Mouse (Mus musculus): Measurements from ENCODE around the gene Nubpl.
A peak's percentile ranks its signal among the peaks of the same experiment; 100 is the strongest.
"Not testable (repeated sequence)": the region's sequence is repeated elsewhere in the genome, so short reads cannot be mapped to it uniquely, and the experiment has no call there.

Gene Nubpl

DNA sequence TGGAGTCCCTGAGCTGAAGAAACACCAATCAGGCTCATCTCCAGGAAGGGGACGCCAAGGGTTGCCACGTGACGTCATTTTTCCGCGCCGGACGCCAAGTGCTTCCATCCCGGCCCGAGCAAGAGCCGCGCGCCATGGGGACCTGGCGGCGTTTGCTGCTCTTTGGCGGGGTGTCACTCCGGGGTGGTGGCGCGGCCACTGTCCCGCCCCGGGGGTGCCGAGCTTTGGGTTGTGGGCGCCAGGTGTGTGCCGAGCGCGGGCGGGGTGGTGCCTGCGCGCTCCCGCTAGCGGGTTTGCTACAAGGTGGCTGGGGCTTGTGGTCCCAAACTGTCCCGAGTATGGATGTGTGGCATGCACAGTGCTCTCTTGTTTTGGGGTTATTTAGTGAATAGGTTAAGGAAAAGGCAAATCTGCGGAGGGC is at the start of gene Nubpl:
Gene Nubpl (plus strand): TSS at position 88 of the 421 bp plus-strand sequence.
- peak; percentile 98 for DNase-seq (ENCODE audit: low read depth, low spot score)

DNA sequence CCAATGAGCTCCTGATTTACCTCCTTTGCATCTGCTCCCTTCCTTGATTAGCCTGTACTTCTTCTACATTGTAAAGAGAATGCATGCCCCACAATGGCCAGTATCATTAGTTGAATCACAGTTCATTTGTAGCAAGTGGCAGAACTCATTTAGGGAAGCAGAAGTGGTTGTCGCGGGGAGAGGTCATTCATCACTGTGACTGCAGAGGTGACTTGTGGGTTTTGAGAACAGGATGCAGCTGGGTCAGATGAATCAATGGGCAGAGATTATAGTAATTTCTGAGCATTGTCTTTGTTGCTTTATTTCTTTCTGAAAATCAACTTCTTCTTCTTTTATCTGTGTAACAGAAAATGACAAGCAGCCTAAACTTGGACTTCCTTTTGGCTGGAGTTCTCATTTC is 48.2 kb upstream of the Nubpl start:
- peak; percentile 4 for DNase-seq (ENCODE audit: low read depth, low spot score)

DNA sequence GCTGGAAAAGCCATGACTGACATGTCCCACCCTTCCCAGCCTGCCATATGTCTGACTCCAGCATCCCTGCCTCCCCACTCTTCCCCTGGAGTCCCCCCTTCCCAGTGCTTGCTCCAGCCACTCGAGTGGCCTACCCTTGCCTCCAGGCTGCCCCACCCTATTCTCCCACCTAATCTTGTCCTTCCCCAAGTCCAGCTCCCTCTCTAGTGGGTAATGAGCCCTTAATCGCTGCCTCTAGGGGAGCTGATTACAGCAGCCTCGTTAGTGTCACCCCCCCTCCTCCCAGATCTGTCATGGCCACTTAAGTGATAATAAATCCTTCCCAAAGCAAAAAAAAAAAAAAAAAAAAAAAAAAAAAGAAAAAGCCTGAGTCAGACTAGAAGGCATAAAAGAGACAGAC is 18.2 kb upstream of the Nubpl start:
- DNase-seq (ENCODE audit: low read depth, low spot score): not testable (repeated sequence)

DNA sequence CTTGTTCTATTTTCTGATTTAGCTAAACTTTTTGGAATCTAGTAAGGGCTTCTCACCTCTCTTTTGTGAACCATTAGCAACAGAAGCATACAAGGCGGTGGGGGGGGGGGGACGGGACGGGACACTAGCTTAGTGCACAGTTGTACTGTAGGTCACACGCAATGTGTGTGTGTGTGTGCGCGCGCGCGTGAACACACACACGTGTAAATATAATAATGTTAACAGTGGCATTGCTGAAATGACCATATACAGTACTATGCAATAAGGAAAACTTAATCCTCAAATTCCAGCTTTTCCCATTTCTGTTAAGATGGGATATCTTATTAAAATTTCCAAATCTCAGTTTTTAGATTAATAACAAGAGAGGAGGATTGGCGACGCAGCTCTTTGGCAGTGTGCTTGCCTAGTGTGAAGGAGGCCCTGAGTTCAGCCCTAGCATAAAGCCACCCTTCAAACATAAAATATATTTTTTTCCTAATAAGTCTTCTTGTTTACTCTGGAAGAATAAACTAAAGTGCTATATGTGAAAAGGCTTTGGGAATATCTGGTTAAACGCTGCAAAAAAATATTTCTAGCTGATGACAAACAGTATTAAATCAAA is 388 bp upstream of the Nubpl start:
- no peak for DNase-seq (ENCODE audit: low read depth, low spot score)

DNA sequence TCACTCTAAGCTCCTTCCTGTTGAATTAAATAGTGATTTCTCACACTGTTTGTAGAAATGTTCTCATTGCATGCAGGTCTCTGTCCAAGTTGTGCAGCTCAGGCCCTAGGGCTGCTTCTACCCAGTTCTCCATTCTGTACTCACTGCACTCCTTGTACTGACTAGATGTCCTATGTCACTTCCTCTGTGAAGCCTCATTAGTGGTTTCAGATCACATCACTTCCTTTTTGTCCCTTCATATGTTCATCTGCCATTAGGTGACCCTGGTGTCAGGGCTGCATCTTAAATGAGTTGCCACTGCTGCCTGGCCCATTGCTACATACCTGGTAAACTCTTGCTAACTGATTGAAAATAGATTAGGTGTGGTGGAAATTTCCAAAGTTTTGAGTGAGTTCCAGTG is 22.7 kb downstream of the Nubpl start:
- no peak for DNase-seq (ENCODE audit: low read depth, low spot score)

DNA sequence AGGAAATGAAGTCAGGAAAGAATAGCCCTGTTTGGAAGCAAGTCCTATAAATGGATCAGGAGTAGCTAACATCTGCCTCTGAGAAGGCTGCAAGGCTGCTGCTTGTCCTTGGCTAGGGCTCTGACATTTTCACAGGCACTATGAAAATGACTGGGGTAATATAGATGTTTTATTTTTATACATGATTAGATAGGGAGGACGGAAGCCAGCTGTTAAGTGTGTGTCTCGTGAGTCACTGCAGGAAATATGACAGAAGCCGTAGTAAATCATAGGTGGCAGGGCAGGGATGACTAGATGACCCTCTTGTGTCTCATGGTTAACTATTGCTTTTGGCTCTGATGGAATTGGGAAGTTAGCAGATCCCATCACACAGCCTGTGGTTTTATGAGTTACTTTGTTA is 28.9 kb downstream of the Nubpl start:
- DNase-seq (ENCODE audit: low read depth, low spot score): peak; percentile 52

DNA sequence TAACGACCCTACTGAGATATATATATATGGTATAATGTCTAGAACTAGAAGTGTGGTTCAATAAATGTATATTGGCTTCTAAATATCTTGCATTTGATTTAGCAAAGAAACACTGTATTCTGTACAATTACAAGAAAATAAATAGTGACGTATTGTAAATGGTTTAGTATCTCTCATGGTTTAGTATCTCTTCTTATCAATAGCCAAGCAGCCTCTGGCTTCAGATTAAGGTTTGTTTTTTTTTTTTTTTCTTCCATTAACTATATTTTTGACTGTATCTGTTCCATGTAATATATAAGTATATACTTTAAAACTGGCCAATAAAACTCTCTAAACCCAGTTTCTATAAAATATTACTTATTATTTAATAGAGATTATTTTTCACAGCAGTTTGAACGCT is 31.5 kb downstream of the Nubpl start:
- DNase-seq (ENCODE audit: low read depth, low spot score): no peak

DNA sequence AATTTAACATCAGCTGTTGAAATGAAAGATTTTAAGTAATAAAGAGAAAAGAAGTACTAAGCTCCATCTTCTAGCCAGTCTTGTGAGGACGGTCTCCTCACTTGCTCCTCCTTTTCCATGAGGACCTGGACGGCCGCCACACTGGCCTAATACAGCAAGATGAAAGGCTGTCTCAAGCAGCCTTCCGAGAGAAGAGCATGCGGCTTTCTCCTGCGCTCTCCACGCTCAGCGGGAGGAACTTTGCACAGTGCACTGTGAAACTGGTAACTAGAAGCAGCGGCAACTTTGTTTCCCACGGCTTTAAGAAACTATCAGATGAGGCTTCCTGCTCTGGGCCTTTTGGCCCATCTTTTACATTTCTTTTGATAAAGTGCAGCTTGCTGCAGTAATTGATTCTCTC is 34.7 kb downstream of the Nubpl start:
- DNase-seq (ENCODE audit: low read depth, low spot score): peak; percentile 35

DNA sequence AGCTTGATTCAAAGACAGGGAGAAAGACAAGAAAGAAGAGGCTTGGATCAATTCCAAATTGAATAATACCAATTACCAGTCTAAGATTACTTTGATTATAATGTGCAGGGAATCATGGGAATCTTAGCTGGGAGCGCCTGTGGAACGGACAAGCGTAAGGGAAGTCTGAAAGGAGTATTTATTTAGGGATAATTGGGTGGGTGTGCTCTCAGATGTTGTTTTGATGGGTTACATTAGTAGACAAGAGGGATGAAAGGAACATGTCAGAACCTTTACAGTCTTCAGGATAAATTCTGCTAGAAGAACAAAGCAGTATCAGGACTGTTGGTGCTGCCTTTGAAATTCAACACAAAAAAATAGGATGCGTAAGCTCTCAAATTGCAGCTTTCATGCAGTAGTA is 40.8 kb downstream of the Nubpl start:
- DNase-seq (ENCODE audit: low read depth, low spot score): peak; percentile 37

DNA sequence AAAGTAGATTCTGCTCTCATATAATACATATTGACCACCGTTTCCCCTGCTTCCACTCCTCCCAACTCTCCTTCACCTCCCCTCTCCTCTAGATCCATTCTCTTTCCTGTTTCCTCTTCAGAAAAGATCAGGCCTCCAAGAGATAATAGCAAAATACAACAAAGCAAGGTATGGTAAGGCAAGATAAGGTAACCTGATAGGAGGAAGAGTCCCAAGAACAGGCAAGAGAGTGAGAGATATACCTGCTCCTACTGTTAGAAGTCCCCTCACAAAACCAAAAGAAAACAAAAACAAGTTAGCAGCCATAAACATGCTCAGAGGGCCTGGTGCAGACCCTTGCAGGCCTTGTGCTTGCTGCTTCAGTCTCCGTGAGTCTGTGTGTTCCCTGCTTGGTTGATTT is 49.1 kb downstream of the Nubpl start:
- no peak for DNase-seq (ENCODE audit: low read depth, low spot score)

DNA sequence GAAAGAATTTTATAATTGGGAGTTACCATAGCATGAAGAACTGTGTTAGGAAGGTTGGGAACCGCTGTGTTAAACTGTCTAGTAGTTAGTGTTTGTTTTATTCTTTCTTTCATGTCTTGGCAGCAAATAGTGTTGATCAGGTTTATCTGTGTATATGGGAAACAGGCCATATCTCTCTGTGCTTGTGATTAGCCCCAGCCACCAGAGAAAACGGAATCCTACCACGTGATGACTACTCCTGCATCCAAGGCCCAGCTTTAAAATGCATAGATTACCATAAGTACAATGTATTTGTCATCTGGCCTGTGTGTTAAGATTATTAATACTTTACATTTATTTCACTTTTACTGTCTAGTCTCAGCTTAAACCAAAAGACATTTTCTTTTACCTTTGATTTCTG is 51.9 kb downstream of the Nubpl start:
- DNase-seq (ENCODE audit: low read depth, low spot score): no peak

DNA sequence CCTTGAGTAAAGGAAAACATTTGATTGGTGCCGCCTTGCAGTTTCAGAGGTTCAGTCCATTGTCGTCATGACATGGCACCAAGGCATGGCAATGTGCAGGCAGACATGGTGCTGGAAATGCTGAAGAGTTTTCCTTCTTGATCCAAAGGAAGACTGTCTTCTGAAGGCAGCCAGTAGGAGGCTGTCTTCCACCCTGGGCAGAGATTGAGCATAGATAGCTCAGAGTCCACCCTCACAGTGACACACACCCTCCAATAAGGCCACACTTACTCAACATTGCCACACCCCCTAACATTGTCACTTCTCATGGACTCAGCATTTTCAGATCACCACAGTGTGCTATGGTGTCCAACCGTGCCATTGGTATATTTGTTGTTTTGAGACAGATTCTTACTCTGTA is 54.5 kb downstream of the Nubpl start:
- no peak for DNase-seq (ENCODE audit: low read depth, low spot score)

DNA sequence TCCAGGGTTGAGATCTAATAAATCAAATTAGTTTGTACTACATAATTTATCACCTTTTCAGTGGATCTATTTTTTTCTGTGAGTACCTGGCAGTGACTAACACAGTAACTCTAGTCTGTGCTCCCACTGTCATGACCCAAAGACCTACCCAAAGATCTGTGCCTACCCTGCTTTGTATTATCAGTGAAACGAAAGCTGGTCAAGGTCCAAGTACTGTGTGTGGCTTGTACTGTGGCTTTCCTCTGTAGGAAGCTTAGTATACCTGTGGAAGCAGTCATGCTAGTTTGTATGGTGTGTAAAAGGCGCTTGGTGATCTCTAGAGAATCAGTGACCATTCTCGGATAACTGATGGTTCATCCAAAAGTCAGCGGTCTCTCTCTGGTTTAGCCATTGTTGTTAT is 57.4 kb downstream of the Nubpl start:
- no peak for DNase-seq (ENCODE audit: low read depth, low spot score)

DNA sequence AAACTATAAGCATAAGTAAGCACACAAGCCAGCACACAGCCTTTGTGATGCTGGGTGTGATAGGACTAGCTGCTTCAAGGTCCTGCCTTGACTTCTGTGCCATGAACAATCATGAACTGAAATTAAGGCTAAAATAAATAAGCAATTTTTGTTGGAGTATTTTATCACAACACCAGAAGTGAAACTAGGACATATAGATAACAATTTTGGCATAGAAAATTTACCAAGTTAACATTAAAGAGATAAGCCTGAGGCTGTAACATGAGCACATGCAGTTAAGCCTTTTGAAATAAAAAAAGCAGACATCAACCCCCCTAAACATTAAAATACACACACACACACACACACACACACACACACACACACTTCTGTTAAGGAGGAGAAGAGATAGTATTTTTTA is 66.9 kb downstream of the Nubpl start:
- no peak for DNase-seq (ENCODE audit: low read depth, low spot score)

DNA sequence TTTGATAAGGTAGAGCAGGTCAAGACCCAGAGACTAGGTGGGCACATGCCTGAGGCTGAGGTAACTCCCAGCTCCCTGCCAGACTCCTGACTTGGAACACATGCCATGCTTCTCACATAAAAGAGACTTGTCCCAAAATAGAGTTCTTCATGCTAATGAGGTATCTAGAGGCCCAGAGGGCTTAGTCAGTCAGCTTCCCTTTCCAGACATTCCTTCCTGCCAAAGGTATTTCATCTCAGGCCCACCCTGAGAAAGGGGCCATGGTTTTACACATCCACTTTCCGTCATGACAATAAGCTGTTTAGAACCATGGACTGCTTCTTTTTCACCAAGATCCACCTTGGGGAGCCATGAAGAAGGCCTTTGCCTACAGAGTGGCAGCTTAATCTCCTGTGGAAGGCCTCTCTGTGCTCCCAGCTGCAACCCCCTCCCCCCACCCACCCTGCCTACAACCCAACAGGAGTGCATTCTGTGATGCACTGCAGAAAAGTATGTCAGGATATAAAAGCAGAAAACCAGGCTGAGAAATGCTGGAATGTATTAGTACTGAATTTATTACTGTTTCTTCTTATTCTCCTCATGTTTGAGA is 88.8 kb downstream of the Nubpl start:
- peak; percentile 22 for DNase-seq (ENCODE audit: low read depth, low spot score)

DNA sequence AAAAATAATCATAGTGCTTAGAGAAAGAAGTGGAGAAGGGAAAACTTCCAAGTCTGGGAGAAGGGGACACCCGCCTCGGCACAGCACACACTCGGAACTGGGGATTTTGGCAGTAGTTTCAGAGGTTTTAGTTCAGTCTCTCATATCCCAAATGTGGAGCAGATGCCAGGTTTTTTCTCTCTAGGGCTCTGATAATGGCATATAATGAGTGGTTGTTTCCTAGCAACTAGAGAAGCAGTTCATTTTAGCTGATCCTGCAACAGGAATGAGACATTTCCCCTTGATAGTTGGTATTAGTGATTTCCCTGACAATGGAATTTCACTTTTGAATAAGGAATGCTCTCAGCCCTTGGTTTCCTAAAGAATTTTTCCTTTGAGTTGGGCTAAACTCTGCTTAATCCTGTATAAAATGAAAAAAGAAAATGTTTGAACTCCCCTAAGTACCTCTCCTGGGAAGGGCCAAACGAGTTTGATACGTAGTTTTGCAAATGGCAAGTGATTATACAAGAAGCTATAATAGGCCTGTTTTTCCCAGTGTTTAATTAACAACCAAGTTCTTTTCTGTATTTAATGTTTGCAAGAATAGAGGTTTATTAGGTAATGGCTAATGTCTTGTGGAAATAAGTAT is 89.5 kb downstream of the Nubpl start:
- peak; percentile 76 for DNase-seq (ENCODE audit: low read depth, low spot score)

DNA sequence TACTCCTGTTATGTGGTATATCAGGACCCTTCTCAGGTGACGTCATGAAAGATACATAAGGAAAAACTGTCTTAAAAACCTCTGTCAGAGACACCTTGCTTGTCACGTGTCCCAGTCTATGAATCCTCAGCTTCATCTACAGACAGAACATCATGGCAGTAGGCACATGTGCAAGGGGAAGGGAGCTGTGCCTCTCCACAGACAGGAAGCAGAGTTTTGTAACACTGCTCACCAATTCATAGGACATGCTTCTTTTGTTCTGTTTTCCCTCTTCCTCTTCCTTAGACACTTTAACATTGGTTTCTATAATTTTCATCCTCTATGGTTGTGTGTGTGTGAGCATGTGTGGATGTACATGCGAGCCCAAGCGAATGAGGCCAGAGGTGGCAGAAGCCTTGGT is 100.9 kb downstream of the Nubpl start:
- no peak for DNase-seq (ENCODE audit: low read depth, low spot score)

DNA sequence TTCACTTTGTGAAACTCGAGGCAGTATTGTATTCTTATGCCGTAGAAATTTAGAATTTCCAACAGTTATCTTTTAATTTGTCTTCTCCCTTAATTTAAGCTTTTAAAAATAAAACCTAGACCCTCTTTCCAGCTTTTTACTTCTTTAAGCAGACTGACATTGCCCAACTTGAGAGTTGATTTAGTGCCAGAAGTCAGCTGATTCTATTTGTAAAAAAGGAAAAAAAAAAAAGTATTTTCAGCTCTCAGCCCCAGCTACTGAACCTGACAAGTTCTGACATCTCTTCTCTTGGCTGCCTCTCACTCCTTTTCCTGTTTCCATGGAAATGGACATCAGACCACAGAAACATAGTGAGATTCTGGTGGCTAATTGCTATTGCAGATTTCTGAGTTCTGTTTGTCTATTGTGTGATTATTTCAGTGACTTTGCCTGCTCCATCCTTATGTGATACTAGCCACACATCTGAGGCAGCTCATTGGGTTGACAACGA is 111.6 kb downstream of the Nubpl start:
- peak; percentile 57 for DNase-seq (ENCODE audit: low read depth, low spot score)

DNA sequence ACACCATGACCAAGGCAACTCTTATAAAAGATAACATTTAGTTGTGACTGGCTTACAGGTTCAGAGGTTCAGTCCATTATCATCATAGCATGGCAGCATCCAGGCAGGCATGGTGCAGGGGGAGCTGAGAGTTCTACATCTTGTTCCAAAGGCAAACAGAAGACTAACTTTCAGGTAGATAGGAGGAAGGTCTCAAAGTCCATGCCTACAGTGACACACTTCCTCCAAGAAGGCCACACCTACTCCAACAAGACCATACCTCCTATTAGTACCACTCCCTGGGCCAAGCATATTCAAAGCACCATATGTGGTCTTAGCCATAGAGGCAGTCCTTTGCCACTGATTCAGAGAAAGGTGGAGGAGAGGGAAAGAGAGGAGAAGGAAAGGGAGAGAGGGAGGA is 113.6 kb downstream of the Nubpl start:
- DNase-seq (ENCODE audit: low read depth, low spot score): no peak

DNA sequence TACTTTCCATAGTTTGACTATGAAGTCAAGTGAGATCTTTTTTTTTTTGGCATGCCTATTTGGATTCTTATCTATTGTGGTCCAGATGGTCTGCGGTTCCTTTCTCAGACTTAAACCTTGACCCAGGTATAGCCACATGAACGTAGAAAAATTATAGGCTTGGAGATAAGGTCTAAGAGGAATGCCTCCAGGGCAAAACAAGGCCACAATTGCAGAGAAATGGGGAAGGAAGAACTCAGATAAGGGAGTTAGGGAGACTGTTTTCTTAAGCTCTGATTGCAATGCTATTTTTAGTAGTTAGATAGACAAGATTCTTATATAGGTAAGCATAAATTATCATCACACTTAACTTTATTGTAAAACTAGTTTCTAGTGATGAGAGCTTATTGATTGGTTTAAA is 117.3 kb downstream of the Nubpl start:
- DNase-seq (ENCODE audit: low read depth, low spot score): no peak

DNA sequence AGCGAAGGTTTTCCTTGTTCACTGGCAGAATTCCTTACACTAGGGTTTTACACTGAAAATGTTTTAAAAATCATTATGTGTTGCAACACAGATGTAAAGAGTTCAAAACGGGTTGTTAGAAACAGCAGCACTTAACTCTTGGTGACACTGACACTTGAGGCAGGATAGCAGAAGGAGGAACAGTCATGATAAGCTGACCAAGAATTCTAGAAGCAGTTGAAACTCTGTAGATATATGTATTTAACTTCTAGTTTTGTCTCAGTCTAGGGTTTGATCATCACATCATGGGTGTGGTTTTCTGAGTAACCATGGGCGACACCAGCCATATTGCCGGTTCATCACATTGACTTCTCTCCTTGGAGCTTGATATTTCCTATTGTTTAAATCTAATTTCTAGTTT is 127.4 kb downstream of the Nubpl start:
- DNase-seq (ENCODE audit: low read depth, low spot score): no peak

DNA sequence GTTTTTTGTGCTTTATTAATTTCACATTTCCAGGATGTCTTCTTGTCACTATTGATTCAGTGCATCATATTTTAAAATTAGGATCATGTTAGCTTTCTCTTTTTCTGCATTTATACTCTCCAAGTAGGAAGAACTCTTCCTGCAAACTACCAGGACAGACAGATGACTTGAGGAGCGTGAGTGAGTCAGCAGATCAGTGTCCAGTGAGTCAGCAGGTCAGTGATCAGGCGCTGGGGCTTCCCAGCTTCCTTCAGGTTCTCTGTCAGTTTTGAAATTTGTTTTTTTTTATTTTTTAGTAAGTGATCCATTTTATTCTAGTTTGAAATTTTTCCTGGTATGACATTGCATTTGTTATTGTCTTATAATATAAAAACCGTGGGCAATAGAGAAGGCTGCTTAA is 131.2 kb downstream of the Nubpl start:
- DNase-seq (ENCODE audit: low read depth, low spot score): no peak

DNA sequence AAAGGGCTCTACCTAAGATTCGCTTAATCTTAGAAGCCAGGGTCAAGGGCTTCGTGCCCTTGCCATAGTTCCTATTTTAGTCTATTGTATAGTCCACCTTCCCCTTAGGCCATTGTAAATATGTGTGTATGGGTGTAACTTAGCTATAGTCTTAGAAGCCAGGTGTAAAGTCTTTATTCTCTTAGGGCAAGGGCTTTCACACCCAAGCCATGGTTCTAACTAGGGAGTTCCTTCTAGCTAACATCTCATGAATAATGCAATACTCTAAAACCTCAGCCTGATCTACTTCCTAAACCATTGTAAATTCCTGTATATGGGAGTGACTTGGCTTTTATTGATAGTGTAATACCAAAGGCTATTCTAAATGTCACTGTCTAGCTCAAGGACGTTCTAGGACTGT is 134.4 kb downstream of the Nubpl start:
- not testable (repeated sequence) for DNase-seq (ENCODE audit: low read depth, low spot score)
